Mouse (Mus musculus) myocyte (in vitro differentiated cells): ENCODE data around the gene Scamp4.

ENCODE experiments used
- E2F4 ChIP-seq: IDR thresholded peaks from one replicate; pipeline ENCODE4 v1.6.1; 2011; ENCODE audit warnings: mild to moderate bottlenecking, control low read depth, moderate library complexity; ENCODE audit not compliant: insufficient read depth
- MAX ChIP-seq: IDR thresholded peaks from one replicate; pipeline ENCODE4 v1.6.1; 2011; ENCODE audit warnings: low read depth, mild to moderate bottlenecking, control low read depth
- POLR2AphosphoS2 ChIP-seq: IDR thresholded peaks from one replicate; pipeline ENCODE4 v1.6.1; 2011; ENCODE audit warnings: low read depth, control low read depth; ENCODE audit not compliant: insufficient read length

DNA sequence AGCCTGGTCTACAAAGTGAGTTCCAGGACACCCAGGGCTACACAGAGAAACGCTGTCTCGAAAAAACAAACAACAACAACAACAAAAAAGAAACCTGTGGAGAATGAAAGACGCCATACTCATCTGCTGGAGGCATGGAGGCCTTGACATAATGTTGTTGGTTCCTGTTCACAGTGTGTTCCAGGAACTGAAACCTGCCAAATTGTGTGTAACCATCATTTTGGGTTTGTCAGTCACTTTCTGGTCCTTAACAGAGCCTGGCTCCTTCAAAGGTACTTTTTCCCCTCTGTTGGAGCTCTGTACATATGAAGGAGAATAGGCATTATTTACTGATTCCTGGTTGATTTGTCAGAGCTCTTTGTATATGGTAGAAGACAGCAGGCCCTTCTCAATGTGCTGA is 9.2 kb downstream of the Scamp4 start:
- TF ChIP-seq POLR2AphosphoS2: no peak
- no peak for TF ChIP-seq E2F4
- TF ChIP-seq MAX: no peak
